Mouse (Mus musculus): ENCODE data around the gene Gk5. TPM values are rescaled to one million over a fixed set of nuclear protein-coding genes. Genes with fewer than 3 reads are reported as not detected.

Gk5 gene
- total RNA-seq, 1 experiment from 2014 or later: 12.0 TPM

DNA sequence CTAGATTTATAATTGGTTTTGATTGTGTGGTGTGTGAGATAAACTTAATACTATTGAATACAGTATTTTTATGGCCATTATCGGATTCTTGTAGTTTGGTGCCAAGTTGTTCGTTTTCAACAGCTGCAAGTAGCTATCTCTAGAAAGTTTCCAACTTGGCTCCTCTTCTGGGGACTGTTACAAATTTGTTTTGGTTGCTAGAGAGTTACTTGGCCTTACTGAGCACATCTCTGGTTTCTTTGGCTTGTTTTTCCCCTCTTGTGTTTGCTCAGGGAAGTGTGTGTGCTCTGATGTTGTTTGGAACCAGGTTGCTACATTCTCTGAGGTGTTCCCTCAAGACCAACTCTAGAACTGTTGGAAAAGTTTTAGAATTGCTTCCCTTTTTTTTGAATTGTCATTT lies 104.1 kb downstream of the Gk5 start:
- DNase-seq: no peak

DNA sequence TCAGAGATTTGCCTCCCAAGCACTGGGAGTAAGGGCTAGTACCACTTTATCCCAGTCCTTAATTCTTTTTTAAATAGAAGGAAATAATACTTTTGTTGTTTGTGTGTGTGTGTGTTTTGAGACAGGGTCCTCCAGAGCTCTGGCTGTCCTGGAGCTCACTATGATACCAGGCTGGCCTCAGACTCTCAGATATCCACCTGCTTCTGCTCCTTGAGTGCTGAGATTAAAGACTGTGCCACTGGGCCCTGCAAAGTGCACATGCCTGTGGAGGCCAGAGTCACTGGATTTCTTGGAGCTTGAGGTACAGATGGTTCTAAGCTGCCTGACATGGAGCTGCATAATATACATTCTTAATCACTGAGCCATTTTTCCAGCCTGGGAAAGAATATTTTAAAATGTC lies 109.1 kb downstream of the Gk5 start:
- DNase-seq: no peak

DNA sequence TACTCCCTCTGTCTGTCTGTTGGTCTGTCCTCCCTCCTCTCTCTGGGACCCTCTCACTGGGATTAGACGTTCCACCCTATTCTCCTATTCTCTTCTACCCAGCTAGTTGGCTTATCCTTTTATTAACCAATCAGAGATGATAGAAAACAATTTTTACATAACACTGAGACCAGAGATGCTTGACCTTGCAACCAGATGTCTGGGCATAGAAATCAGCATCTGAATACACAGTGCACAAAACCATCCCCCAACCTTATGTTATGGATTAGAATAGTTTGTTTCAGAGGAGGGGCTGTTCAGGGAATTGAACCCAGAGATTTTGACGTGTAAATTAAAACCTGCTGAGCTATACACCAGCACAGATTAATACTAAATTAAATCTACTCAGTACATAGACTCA lies 111.1 kb downstream of the Gk5 start:
- no peak for DNase-seq

Other genes starting within 250 kb of the Gk5 start
- gene Xrn1, start 164.6 kb upstream of the Gk5 start, total RNA-seq (2021): 24.6 and 27.1 TPM in 2 replicates
- 72.2 and 83.9 TPM in 2 replicates for gene Tfdp2, start 76.9 kb downstream of the Gk5 start, total RNA-seq (2021)
- gene Atp1b3, start 245.1 kb downstream of the Gk5 start, total RNA-seq (2021): 192 and 215 TPM in 2 replicates